Mouse (Mus musculus) forelimb bud, embryonic 11.5 days (tissue): ENCODE data around the gene Inpp5a.

Experiments
- DNase-seq: peaks from one replicate; pipeline ENCODE4 v3.0.0-alpha.2; 2012; ENCODE audit warnings: low read depth, low spot score

The Inpp5a gene

DNA sequence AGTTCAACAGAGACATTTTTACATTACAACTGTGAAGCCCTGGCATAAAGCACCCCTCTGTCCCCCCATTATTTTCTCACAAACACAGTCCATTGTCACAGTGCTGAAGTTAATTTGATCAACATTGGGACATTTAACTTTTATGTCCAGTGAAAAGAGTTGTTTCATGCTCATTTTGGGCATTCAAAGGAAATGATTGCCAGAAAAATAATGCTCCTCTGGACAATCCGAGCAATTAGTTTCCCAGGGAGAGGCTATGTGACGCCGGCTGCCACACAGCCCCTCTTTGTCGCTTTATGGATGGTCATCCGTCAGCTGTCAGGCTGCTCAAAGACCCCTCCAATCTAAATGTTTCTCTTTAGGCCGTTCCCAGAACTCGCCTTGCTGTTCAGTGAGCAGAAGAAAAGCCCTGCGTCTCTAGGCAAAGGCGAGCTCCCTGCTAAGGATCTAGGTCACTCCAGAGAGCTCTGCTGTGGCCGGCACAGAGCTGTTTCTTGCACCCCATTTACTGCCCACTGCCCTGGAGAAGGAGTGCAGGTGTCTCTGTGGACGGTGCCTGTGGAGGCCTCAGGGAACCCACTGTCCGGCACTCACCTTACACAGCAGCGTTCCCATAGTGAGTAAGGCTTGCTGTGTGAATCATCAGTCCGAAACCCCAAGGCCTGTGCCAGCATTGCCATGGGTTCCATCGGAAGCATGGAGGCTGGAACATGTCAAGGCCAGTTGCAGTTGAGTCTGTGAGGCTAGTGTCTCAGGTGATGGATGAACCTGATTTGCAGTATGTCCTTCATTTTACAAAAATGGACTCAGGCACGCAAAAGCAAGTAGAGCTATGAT is 141.9 kb downstream of the Inpp5a start:
- DNase-seq: no peak

- no peak for DNase-seq
These were observed 142.5 kb downstream of the Inpp5a start for GRCm38 (mm10) chr7:139531428-139531801.

DNA sequence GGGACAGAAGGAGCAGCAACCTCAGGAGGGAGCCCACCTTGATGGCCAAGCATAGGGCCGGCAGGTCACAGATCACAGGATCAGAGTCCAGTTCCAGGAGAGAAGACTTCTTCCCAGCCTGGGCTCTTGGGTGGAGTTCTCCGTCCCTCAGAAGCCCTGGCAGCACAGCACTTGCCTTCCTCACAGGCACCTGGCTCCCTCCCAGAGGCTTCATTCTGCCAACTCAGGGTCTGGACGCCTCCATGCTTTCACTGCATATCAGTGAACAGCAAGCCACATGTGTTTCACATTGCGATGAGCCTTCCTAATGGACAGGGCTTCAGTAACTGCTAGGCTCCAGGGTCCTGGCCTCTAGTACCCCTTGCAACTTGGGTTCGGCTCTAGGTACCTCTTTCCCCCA is 147.4 kb downstream of the Inpp5a start:
- DNase-seq: no peak

- no peak for DNase-seq
These were observed 147.9 kb downstream of the Inpp5a start for GRCm38 (mm10) chr7:139536831-139537230.

DNA sequence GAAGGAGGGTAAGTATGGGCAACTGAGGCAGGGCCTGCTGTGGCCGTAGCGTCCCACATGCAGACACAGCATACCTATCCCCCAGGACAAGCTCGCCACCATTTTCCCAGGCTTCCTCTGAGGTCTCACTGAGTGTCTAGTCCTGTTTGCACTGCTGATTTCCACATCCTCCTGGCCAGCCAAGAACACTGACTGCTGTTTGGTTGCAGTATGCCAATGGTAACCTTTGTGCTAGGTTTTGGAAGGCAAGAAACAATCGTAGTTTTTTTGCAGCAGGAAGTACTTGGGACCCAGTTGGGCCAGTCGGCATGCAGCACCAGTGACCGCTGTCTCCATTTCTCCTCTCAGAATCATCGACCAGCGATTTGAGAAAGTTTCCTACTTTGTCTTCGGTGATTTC is 148.9 kb downstream of the Inpp5a start:
- no peak for DNase-seq

- DNase-seq: no peak
These were observed 149.6 kb downstream of the Inpp5a start for GRCm38 (mm10) chr7:139538541-139538940.

- DNase-seq: no peak
These were observed 151.7 kb downstream of the Inpp5a start for GRCm38 (mm10) chr7:139540601-139541000.

GRCm38 (mm10) chr7:139541422-139541821 is 152.5 kb downstream of the Inpp5a start:
- no peak for DNase-seq

DNA sequence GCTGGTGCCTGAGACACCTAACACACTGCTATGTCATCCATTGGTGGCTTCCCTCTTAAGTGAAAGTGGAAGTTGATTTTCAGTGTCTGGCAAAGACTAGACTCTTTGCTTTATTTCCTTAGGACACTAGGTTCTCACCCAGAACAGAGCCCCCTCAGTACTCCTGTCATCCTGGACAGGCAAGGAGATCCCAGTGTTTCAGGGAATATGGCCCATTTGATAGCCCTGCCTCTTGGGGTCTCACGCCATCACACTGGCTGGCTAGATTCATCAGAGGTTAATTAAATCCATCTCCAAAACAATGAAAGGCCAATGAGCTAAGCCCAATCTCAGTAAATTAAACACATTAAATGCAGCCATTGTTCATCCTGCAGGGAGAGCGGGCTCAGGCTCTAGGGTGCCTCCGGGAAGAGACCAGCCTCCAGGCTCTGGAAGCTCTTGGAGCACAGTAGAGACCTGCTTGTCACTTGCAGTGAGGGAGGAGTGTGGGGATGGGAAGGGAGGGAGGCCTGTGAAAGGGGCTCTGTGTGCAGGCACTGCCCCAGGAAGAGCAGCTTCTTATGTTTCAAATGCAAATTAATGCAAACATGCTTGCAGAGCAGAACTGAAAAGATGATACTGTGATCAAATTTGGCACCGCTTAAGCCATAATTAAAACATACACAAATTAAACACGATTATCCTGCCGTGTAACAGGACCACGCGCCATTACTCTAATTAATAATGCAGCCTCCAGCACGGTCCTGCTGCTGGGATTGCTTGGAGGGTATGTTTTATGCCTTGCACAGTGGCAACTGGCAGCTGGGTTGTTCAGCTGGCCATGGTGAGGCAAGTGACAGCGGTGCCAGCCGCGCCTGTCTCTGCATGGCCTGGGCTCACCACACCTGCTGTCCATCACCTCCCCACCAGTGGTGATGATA is 156.1 kb downstream of the Inpp5a start:
- DNase-seq: no peak

DNA sequence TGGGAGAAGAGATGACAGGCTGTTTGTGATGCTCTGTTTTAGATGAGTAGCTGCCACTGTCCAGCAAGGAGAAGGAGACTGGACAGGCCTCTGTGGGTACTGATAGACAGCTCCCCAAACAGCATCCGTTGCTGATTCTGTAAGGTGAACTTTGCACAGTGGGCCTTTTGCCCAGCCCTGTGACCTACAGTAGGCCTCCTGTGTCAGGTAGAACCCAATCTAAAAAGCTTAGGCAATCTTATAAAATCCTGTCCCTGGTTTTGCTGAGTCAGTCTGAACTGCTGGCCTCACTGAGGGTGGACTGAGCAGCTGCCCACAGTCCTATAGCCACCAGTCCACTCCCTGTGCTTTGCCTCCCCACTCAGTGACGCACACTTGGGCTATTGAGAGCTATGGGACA is 158.4 kb downstream of the Inpp5a start:
- DNase-seq: no peak

DNA sequence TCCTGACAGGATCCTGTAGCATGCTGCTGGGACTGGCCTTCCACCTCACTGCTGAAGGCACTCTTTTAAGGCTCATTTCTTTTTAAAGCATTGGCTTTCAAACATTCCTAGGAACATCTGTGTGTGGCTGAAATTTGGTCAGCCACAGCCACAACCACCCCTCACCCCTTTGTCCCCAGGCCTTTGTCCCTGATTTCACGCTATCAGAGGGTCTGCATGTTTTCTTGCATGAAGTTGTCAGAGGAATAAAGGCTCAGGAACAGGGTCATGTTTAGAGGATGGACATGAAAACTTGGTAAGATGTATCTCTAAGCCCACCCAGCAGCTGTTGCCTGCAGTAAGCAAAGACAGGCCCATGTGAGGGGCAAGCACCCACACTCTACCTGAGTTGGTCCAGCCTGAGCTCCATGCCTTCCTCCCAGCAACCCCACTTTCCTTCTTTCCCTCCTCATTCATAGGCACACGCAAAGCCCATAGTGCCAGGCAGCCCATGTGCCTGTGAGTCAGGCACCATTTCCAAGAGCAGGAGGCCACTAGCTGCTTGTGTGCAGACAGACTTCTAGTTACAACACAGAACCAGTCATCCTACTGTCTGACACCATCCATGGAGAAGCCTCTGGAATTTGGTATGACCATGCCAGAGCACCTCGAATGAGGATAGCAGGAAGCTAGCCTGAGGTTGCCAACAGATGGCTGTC is 161.3 kb downstream of the Inpp5a start:
- no peak for DNase-seq

- DNase-seq: no peak
These were observed 162.6 kb downstream of the Inpp5a start for GRCm38 (mm10) chr7:139551519-139551918.

DNA sequence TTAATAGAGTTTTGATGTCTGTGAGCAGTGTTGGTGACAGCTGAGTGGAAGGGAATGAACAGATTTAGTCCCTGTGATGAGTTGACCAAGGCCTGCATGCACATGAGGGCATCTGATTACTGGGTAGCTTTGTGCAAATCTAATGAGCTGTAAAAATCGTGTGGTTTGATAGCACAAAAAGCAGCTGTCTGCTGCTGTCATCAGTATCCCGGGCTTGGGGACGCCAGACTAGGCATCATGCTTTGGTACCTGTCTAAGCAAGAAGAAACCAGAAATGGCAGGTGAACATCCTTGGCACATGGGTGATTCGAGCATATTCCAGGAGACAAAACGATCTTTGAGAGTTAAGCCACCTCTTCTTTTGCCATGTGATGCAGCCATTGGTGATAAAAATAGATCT is 167.4 kb downstream of the Inpp5a start:
- DNase-seq: no peak

- no peak for DNase-seq
These were observed 168.0 kb downstream of the Inpp5a start for GRCm38 (mm10) chr7:139556746-139557526.

DNA sequence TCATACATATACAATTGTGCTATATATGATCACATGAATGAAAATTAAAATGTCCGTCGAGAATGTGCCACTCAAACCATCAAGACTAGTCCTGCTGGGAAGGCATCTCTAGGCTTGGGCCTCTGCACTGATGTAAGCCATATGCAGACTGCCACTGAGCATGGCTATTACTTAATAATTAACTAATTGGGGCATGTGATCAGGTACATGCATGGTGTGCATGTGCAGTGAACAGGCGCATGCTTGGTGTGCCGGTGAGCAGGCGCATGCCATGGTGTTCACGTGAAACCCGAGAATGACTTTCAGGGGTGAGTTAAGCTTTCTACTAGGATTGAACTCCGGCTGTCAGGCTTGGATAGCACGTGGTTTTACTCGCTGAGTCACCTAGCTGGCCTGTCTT is 170.8 kb downstream of the Inpp5a start:
- DNase-seq: no peak

GRCm38 (mm10) chr7:139563425-139563824 is 174.5 kb downstream of the Inpp5a start:
- DNase-seq: no peak

GRCm38 (mm10) chr7:139564161-139564560 is 175.3 kb downstream of the Inpp5a start:
- no peak for DNase-seq

DNA sequence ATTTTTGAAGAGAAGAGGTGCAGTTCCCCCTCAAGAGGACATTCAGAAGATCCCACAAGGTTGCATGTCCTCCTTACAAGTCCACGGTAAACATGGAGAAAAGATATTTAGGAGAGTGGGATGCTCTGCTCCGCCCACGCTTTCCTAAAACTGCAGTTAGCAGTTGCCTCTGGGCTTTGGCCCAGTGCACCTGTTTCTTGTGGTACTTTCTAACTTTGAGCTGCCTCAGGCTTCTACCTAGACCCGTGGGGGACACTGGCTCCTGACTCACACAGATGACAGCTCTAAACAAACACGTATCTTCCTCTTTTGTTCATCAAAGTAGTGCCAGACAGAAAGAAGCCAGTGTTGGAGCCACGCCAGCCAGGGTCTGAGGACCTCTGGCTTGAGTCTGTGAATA is 177.1 kb downstream of the Inpp5a start:
- DNase-seq: no peak

- no peak for DNase-seq
These were observed 177.6 kb downstream of the Inpp5a start for GRCm38 (mm10) chr7:139566533-139566932.

- no peak for DNase-seq
These were observed 181.9 kb downstream of the Inpp5a start for GRCm38 (mm10) chr7:139570788-139571187.

GRCm38 (mm10) chr7:139572665-139573064 is 183.8 kb downstream of the Inpp5a start:
- DNase-seq: no peak
